11 mouse cellular contexts compared by ENCODE assay signal in genomic region chr6:140148138-140148537, GRCm38 (mm10).
DNase-seq lines count a peak whose midpoint lies in the region; ATAC-seq and TF ChIP-seq lines count a peak whose summit lies in the region.
"Had no signal": no experiment of that assay in that cellular context is flagged by ENCODE, and none has a peak within 500 bp of the region (broad histone marks: within the 10 kb centered on the region; RNA-seq: fewer than 3 reads in every experiment).

No protein-coding gene starts in this region.

- H3K36me3 ChIP-seq in kidney, embryonic 14.5 days (ENCODE audit: control insufficient read depth, insufficient read depth, low read length) = no peaks in the 10 kb centered on the region
- no peaks in the 10 kb centered on the region for H3K36me3 ChIP-seq in neural tube, embryonic 12.5 days
- no peaks in the 10 kb centered on the region for H3K36me3 ChIP-seq in intestine, embryonic 16.5 days (ENCODE audit: control insufficient read depth, insufficient read depth, low read length)
- H3K36me3 ChIP-seq in small intestine, adult 2 months (ENCODE audit: control insufficient read depth, insufficient read depth, low read length) = no peaks in the 10 kb centered on the region

- WGBS in kidney, embryonic 14.5 days = 27% methylated on average over 3 of the region's 3 CpGs
- WGBS in neural tube, embryonic 12.5 days = 33% methylated on average over 3 of the region's 3 CpGs
- WGBS in intestine, embryonic 16.5 days = 29% methylated on average over 3 of the region's 3 CpGs
- WGBS in small intestine, adult 2 months = 51% methylated on average over 3 of the region's 3 CpGs

- TF ChIP-seq POLR2A in small intestine, adult 2 months (IDR thresholded peaks at IDR 0.05; ENCODE audit: low read depth, low read length) = no peak

- no peaks in the 10 kb centered on the region for H3K9me3 ChIP-seq in kidney, embryonic 14.5 days (ENCODE audit: control insufficient read depth, low read length)
- H3K9me3 ChIP-seq in neural tube, embryonic 12.5 days = no peaks in the 10 kb centered on the region
- H3K9me3 ChIP-seq in intestine, embryonic 16.5 days (ENCODE audit: control insufficient read depth, low read length) = no peaks in the 10 kb centered on the region

- H3K27me3 ChIP-seq in kidney, embryonic 14.5 days (ENCODE audit: control insufficient read depth, insufficient read depth, low read length) = no peaks in the 10 kb centered on the region
- no peaks in the 10 kb centered on the region for H3K27me3 ChIP-seq in neural tube, embryonic 12.5 days (replicated peaks)
- no peaks in the 10 kb centered on the region for H3K27me3 ChIP-seq in intestine, embryonic 16.5 days (replicated peaks; ENCODE audit: control insufficient read depth, insufficient read depth, low read length)
- no peaks in the 10 kb centered on the region for H3K27me3 ChIP-seq in small intestine, adult 2 months (ENCODE audit: control insufficient read depth, insufficient read depth, low read length)

- intact Hi-C loops in heart, postnatal 10 days (cut with DNase I) = no loop called here

- H3K4me3 ChIP-seq in kidney, embryonic 14.5 days (ENCODE audit: low read length) = no peak overlapping the region
- H3K4me3 ChIP-seq in neural tube, embryonic 12.5 days = no peak overlapping the region
- no peak overlapping the region for H3K4me3 ChIP-seq in intestine, embryonic 16.5 days (ENCODE audit: low read length)
- H3K4me3 ChIP-seq in small intestine, adult 2 months (ENCODE audit: low read depth, low read length) = no peak overlapping the region
- H3K4me3 ChIP-seq: heart, adult 2 months had no signal

- no peak overlapping the region for H3K4me2 ChIP-seq in kidney, embryonic 14.5 days (replicated peaks; ENCODE audit: low read depth, low read length)
- no peak overlapping the region for H3K4me2 ChIP-seq in neural tube, embryonic 12.5 days (replicated peaks)
- no peak overlapping the region for H3K4me2 ChIP-seq in intestine, embryonic 16.5 days (ENCODE audit: low read depth, low read length)

- TF ChIP-seq CTCF in small intestine, adult 2 months (IDR thresholded peaks at IDR 0.05; ENCODE audit: extremely low read depth, insufficient read length, insufficient replicate concordance, low read depth, low read length) = peak; percentile 9; the same call in 1 of the 2 replicates

- ATAC-seq in kidney, embryonic 14.5 days (ENCODE audit: low FRiP score, low TSS enrichment) = peak; percentile 63; the same call in 1 of the 2 replicates
- ATAC-seq in neural tube, embryonic 12.5 days (ENCODE audit: low FRiP score, low read depth) = 0 out of 2 replicates have a peak, but pooled peaks have one; percentile 41
- ATAC-seq in intestine, embryonic 16.5 days = peak; percentile 45

- H3K9ac ChIP-seq in kidney, embryonic 14.5 days (ENCODE audit: low read depth, low read length) = no peak overlapping the region
- H3K9ac ChIP-seq in neural tube, embryonic 12.5 days = no peak overlapping the region
- no peak overlapping the region for H3K9ac ChIP-seq in intestine, embryonic 16.5 days (ENCODE audit: low read depth, low read length)

- no peak for DNase-seq in kidney, postnatal 36 days
- DNase-seq in neural tube, embryonic 10.5 days (ENCODE audit: extremely low spot score, low spot score) = no peak
- DNase-seq in heart, postnatal 10 days = no peak
- no peak for DNase-seq in gastrocnemius, postnatal 4 days (ENCODE audit: low spot score in 2 of 2)
- DNase-seq: lung, adult 2 months; thymus, postnatal 25 days had no signal

- 0 out of 2 replicates have a peak, but pooled peaks cover 5% of the 10 kb centered on the region for H3K4me1 ChIP-seq in kidney, embryonic 14.5 days (ENCODE audit: control insufficient read depth, insufficient read depth, low read length)
- no peaks in the 10 kb centered on the region for H3K4me1 ChIP-seq in neural tube, embryonic 12.5 days
- H3K4me1 ChIP-seq in intestine, embryonic 16.5 days (ENCODE audit: control insufficient read depth, insufficient read depth, low read length) = peaks cover 12% of the 10 kb centered on the region
- peaks cover 11% of the 10 kb centered on the region; the same call in 1 of the 2 replicates for H3K4me1 ChIP-seq in small intestine, adult 2 months (ENCODE audit: control insufficient read depth, insufficient read depth, insufficient read length, low read length)

- 0 out of 2 replicates have a peak overlapping the region, but pooled peaks have one; percentile 24 for H3K27ac ChIP-seq in kidney, embryonic 14.5 days (ENCODE audit: low read depth, low read length)
- H3K27ac ChIP-seq in neural tube, embryonic 12.5 days = no peak overlapping the region
- H3K27ac ChIP-seq in intestine, embryonic 16.5 days (ENCODE audit: low read length) = no peak overlapping the region
- peak overlapping the region; percentile 30; the same call in 1 of the 2 replicates for H3K27ac ChIP-seq in small intestine, adult 2 months (ENCODE audit: insufficient read depth, low read depth, low read length)
- H3K27ac ChIP-seq: heart, adult 2 months had no signal

Comparison
In these comparisons a context has a peak if more than half of its experiments do, and no peak if none do; other contexts are left out.
1. H3K27ac ChIP-seq: peak in kidney, embryonic 14.5 days (single experiment) and small intestine, adult 2 months (single experiment); none in neural tube, embryonic 12.5 days (single experiment) and intestine, embryonic 16.5 days (single experiment).
2. Peak in every context shown above with its lines, with median percentiles within 50 percentile points of each other: ATAC-seq.